Mouse (Mus musculus) limb, embryonic 10.5 days (tissue): Measurements from ENCODE around the gene Npm3. TPM values are rescaled to one million over a fixed set of nuclear protein-coding genes. Genes with fewer than 3 reads are reported as not detected.
A peak's percentile ranks its signal among the peaks of the same experiment; 100 is the strongest.

Experiments
- DNase-seq: peaks from one replicate; pipeline ENCODE4 v3.0.0-alpha.2; 2017; ENCODE audit warnings: low spot score
- H3K27ac ChIP-seq: fragments of 300-500 bp; sonication (generic); 2 replicates; pipeline ENCODE4 v1.5.1; 2016; ENCODE audit warnings: mild to moderate bottlenecking
- H3K27me3 ChIP-seq: fragments of 300-500 bp; sonication (generic); 2 replicates; pipeline ENCODE4 v1.6.1; 2016; ENCODE audit warnings: low read depth, mild to moderate bottlenecking; ENCODE audit not compliant: poor library complexity, severe bottlenecking
- H3K36me3 ChIP-seq: fragments of 300-500 bp; sonication (generic); 2 replicates; pipeline ENCODE4 v1.6.1; 2016; ENCODE audit warnings: mild to moderate bottlenecking, moderate library complexity
- H3K4me1 ChIP-seq: fragments of 300-500 bp; sonication (generic); 2 replicates; pipeline ENCODE4 v1.6.1; 2016
- H3K4me3 ChIP-seq: fragments of 300-500 bp; sonication (generic); 2 replicates; pipeline ENCODE4 v1.5.1; 2016; ENCODE audit warnings: mild to moderate bottlenecking, moderate library complexity
- H3K9me3 ChIP-seq: fragments of 300-500 bp; sonication (generic); replicated peaks from 2 replicates; pipeline ENCODE4 v1.6.1; 2016; ENCODE audit warnings: mild to moderate bottlenecking
- WGBS: fragments of 180-500 bp; shearing (Covaris S2); methylation state at CpG from one replicate; pipeline ENCODE4 v1.1.7; 2016; 5-methylcytosine and 5-hydroxymethylcytosine counted together
- polyA plus RNA-seq: library from polyadenylated mRNA; unstranded; fragments of >200 nt; fragmentation: Nextera tagmentation; extraction: Ambion mirVana; gene quantifications from 2 replicates; pipeline ENCODE4 v1.2.1, GENCODE M21; 2016

Npm3 gene
- polyA plus RNA-seq, 1 experiment from 2014 or later: 13.3 TPM

DNA sequence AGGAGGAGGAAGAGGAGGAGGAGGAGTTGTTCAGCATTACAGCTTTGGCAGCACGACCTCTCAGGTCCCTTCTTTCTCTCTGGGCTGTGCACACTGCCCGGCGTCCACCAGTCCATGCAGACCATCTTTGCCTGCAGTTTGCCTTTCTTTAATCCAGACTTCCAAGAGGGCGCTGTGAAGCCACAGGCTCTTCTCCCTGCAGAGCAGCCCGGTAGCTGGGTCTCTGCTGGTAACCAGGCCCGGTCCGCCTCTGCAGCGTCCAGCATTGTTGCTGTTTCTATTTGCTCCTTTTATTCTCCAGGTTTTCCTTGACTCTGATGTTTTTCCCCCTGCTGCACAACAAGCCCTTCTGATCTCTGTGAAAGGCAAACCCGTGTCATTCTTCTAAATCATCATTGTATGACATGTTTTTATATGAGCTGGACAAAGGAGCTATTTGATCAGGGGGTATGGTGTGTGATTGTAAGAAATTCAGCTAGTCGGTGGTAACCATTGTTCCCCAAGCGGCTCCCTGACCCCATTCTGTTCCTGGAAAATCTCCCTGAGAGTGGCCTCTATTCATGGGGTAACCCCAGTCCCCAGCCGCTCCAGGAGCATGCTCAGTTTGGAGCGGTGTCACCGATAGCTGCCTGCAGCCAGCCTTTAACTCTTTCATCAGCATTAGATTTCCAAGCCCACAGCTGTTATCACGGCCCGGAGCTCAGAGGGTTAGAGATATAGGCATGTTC, 31.7 kb downstream of the Npm3 start:
- Histone ChIP-seq H3K9me3 (no peaks in the 10 kb centered on the region), H3K4me1 (peaks cover 19% of the 10 kb centered on the region), H3K27ac (peak overlapping the region; percentile 32; the same call in 1 of the 2 replicates), H3K27me3 (peaks cover 23% of the 10 kb centered on the region), H3K4me3 (no peak overlapping the region; the same call in 1 of the 2 replicates), H3K36me3 (no peaks in the 10 kb centered on the region)
- DNase-seq: peak; percentile 50
- 18% methylated on average over 16 of the region's 16 CpGs for WGBS

DNA sequence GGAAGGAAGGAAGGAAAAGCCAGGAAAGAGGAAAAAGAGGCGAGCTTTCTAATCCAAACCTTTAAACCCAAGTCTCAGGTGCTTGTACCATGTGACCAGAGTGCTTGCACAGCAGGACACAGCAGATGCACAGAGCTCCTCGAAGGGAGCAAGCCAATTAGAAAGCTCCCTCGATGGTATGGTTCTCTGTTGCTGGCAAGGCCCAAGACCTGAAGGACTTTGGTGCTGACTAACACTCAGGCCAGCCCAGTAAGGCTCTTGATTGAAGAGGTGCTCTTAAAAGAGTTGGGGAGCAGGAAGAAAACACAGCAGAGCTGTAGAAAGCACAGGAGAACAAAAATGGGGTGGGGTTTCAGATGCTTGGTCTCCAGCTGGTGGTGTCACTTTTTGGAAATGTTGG, 40.7 kb downstream of the Npm3 start:
- H3K9me3 ChIP-seq: no peaks in the 10 kb centered on the region
- peaks cover 4% of the 10 kb centered on the region; the same call in 1 of the 2 replicates for H3K4me1 ChIP-seq
- 75% methylated on average over 3 of the region's 3 CpGs for WGBS
- no peaks in the 10 kb centered on the region for H3K36me3 ChIP-seq
- H3K4me3 ChIP-seq: no peak overlapping the region
- H3K27me3 ChIP-seq: 0 out of 2 replicates have a peak, but pooled peaks cover 5% of the 10 kb centered on the region
- no peak overlapping the region for H3K27ac ChIP-seq
- no peak for DNase-seq

Other genes with a start within 250 kb of the Npm3 start
- 22.6 and 25.9 TPM in 2 replicates for gene Poll, start 189.1 kb downstream of the Npm3 start, polyA plus RNA-seq
- 43.0 and 43.6 TPM in 2 replicates for gene Gm17018, start 189.0 kb downstream of the Npm3 start, polyA plus RNA-seq
- gene Fbxw4, start 89.3 kb downstream of the Npm3 start, polyA plus RNA-seq: 3.9 and 5.3 TPM in 2 replicates
- gene Fgf8, start 6.7 kb downstream of the Npm3 start, polyA plus RNA-seq: 78.5 and 105 TPM in 2 replicates
- gene Mgea5, start 34.2 kb upstream of the Npm3 start, polyA plus RNA-seq: 54.2 and 68.9 TPM in 2 replicates
- gene Kcnip2, start 66.5 kb upstream of the Npm3 start, polyA plus RNA-seq: 0.14 and 0.18 TPM in 2 replicates
- gene Armh3, start 248.9 kb upstream of the Npm3 start, polyA plus RNA-seq: 18.0 and 20.1 TPM in 2 replicates